Mouse (Mus musculus) liver, embryonic 13.5 days (tissue): ENCODE data around the gene Nfatc2ip. TPM values are rescaled to one million over a fixed set of nuclear protein-coding genes. Genes with fewer than 3 reads are reported as not detected.

ENCODE experiments used
- ATAC-seq: fragments of 200-750 bp; cut with Nextera tagmentation; 2 replicates; pipeline ENCODE4 v1.8.0; 2017; ENCODE audit warnings: low read depth, mild to moderate bottlenecking, moderate number of reproducible peaks, moderate library complexity
- DNase-seq: peaks from one replicate; pipeline ENCODE4 v3.0.0; 2022
- H3K27ac ChIP-seq: fragments of 300-500 bp; sonication (generic); 2 replicates; pipeline ENCODE4 v1.5.1; 2015; ENCODE audit warnings: moderate library complexity, mild to moderate bottlenecking, inconsistent platforms
- H3K27me3 ChIP-seq: fragments of 300-500 bp; sonication (generic); 2 replicates; pipeline ENCODE4 v1.6.1; 2015; ENCODE audit warnings: mild to moderate bottlenecking, inconsistent platforms
- H3K36me3 ChIP-seq: fragments of 300-500 bp; sonication (generic); 2 replicates; pipeline ENCODE4 v1.6.1; 2015; ENCODE audit warnings: mild to moderate bottlenecking, inconsistent platforms
- H3K4me1 ChIP-seq: fragments of 300-500 bp; sonication (generic); replicated peaks from 2 replicates; pipeline ENCODE4 v1.6.1; 2015; ENCODE audit warnings: inconsistent platforms
- H3K4me2 ChIP-seq: fragments of 300-500 bp; sonication (generic); 2 replicates; pipeline ENCODE4 v1.6.1; 2015; ENCODE audit warnings: inconsistent platforms, mild to moderate bottlenecking, moderate library complexity
- H3K4me3 ChIP-seq: fragments of 300-500 bp; sonication (generic); replicated peaks from 2 replicates; pipeline ENCODE4 v1.5.1; 2015; ENCODE audit warnings: mild to moderate bottlenecking, inconsistent platforms
- H3K9ac ChIP-seq: fragments of 300-500 bp; sonication (generic); 2 replicates; pipeline ENCODE4 v1.6.1; 2015; ENCODE audit warnings: mild to moderate bottlenecking, inconsistent platforms
- H3K9me3 ChIP-seq: fragments of 300-500 bp; sonication (generic); replicated peaks from 2 replicates; pipeline ENCODE4 v1.6.1; 2016; ENCODE audit warnings: inconsistent platforms
- whole genome bisulfite sequencing: fragments of 180-500 bp; shearing (Covaris S2); methylation state at CpG from one replicate; pipeline ENCODE4 v1.1.7; 2015; ENCODE audit not compliant: insufficient replicate concordance; 5-methylcytosine and 5-hydroxymethylcytosine counted together
- microRNA-seq: library from miRNA; unstranded; fragments of <30 nt; microRNA quantifications from one replicate; pipeline ENCODE4, GENCODE M21; 2016
- polyA plus RNA-seq: library from polyadenylated mRNA; unstranded; fragments of >200 nt; fragmentation: Nextera tagmentation; extraction: Ambion mirVana; gene quantifications from 2 replicates; pipeline ENCODE4 v1.2.1, GENCODE M21; 2015

Gene Nfatc2ip
- polyA plus RNA-seq, 1 experiment from 2014 or later, result 2.6 TPM

DNA sequence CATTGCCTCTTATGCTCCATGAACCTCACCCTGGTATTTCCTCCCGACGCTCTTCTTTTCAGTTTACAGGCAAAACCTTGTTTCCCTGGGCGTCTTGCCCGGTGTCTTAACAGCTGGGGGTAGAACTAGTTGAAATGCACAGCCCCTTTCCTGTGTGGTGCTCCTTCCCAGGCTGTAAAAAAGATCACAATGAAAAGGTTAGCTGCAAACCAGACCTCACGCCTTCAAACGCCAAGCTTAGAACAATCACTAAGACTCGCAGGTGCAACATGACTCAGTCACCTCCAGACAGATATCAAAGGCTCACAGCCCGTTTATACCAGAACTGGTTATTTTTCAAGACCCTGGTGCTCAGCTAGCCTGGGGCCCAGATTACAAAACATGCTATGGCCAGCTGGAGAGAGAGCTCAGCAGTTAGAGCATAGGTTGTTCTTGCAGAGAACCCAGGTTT lies 57.0 kb downstream of the Nfatc2ip start:
- Histone ChIP-seq H3K4me1 (0 out of 2 replicates have a peak, but pooled peaks cover 9% of the 10 kb centered on the region), H3K27ac (no peak overlapping the region), H3K27me3 (peaks cover 1% of the 10 kb centered on the region; the same call in 1 of the 2 replicates), H3K4me2 (no peak overlapping the region), H3K9ac (no peak overlapping the region), H3K4me3 (no peak overlapping the region), H3K9me3 (no peaks in the 10 kb centered on the region), H3K36me3 (no peaks in the 10 kb centered on the region)
- DNase-seq (no peak), ATAC-seq (no peak)
- WGBS, result 75% methylated on average over 8 of the region's 8 CpGs

DNA sequence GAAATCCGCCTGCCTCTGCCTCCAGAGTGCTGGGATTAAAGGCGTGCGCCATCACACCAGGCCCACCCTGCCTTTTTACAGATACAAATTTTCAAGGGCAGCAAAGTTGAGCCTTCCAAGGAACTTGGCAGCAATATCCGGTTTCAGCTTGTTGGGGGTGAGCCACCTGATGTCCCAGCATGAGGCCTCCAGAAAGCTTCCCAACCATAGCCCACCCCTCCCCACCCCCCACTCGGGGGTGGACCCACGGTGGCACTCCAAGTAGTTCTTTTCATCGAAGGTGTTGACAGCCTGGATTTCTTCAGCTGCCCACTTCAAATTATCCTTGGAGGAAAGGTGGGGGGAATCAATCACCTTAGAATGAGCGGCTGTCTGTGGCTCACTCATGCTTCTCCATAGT lies 57.6 kb downstream of the Nfatc2ip start:
- 65% methylated on average over 8 of the region's 8 CpGs for WGBS
- Histone ChIP-seq H3K36me3 (no peaks in the 10 kb centered on the region), H3K4me1 (0 out of 2 replicates have a peak, but pooled peaks cover 9% of the 10 kb centered on the region), H3K27me3 (no peaks in the 10 kb centered on the region), H3K9ac (no peak overlapping the region), H3K4me2 (no peak overlapping the region), H3K4me3 (no peak overlapping the region), H3K9me3 (no peaks in the 10 kb centered on the region), H3K27ac (no peak overlapping the region)
- DNase-seq, result no peak
- ATAC-seq, result no peak

DNA sequence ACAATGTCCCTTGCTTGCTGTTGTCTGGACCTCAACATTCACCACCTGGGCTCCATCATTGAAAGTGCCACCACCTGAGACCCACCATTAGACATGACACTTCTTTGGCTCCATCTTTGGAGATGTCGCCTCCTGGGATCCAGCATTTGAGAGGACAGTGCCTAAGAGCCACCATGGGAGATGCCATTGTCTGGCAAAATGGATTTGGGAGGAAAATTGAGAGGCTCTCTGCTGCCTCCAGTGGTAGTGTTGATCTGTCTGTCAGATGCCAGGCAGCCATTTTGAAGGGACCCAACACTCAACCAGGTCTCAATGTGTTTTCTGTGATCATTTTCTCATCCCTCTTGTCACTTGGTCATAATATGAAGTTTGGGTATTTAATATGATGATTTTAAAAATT lies 61.0 kb downstream of the Nfatc2ip start:
- Histone ChIP-seq H3K36me3 (no peaks in the 10 kb centered on the region), H3K9me3 (no peaks in the 10 kb centered on the region), H3K4me1 (0 out of 2 replicates have a peak, but pooled peaks cover 6% of the 10 kb centered on the region), H3K9ac (no peak overlapping the region), H3K27me3 (no peaks in the 10 kb centered on the region), H3K4me2 (no peak overlapping the region), H3K4me3 (no peak overlapping the region), H3K27ac (no peak overlapping the region)
- WGBS, result 64% methylated on average over 1 of the region's 1 CpGs
- no peak for DNase-seq
- no peak for ATAC-seq

Small RNAs within 50 kb of the gene (microRNA-seq; reads per million reads assigned to microRNA genes)
- gene Mir7058, result not detected

Other genes starting within 250 kb of the Nfatc2ip start
- 19.5 and 20.6 TPM in 2 replicates for gene Xpo6, start 196.2 kb downstream of the Nfatc2ip start, polyA plus RNA-seq
- gene Sbk1, start 124.1 kb downstream of the Nfatc2ip start, polyA plus RNA-seq, result 1.3 and 1.5 TPM in 2 replicates
- gene Lat, start 27.2 kb downstream of the Nfatc2ip start, polyA plus RNA-seq, result 10.9 and 12.4 TPM in 2 replicates
- 19.7 and 21.6 TPM in 2 replicates for gene Spns1, start 19.3 kb downstream of the Nfatc2ip start, polyA plus RNA-seq
- 0.14 and 0.23 TPM in 2 replicates for gene Cd19, start 18.2 kb upstream of the Nfatc2ip start, polyA plus RNA-seq
- 5.8 and 6.1 TPM in 2 replicates for gene Rabep2, start 32.0 kb upstream of the Nfatc2ip start, polyA plus RNA-seq
- gene Atp2a1, start 66.4 kb upstream of the Nfatc2ip start, polyA plus RNA-seq, result 1.1 and 2.4 TPM in 2 replicates
- 11.2 and 12.9 TPM in 2 replicates for gene Sh2b1, start 78.7 kb upstream of the Nfatc2ip start, polyA plus RNA-seq
- gene Tufm, start 90.6 kb upstream of the Nfatc2ip start, polyA plus RNA-seq, result 111 and 115 TPM in 2 replicates
- gene Atxn2l, start 106.7 kb upstream of the Nfatc2ip start, polyA plus RNA-seq, result 23.8 and 31.4 TPM in 2 replicates
- gene Eif3c, start 169.7 kb upstream of the Nfatc2ip start, polyA plus RNA-seq, result 138 and 141 TPM in 2 replicates
- 0.61 and 0.71 TPM in 2 replicates for gene Apobr, start 188.2 kb upstream of the Nfatc2ip start, polyA plus RNA-seq
- 11.5 and 12.4 TPM in 2 replicates for gene Cln3, start 189.1 kb upstream of the Nfatc2ip start, polyA plus RNA-seq
- not detected in 2 replicates for gene Il27, start 198.2 kb upstream of the Nfatc2ip start, polyA plus RNA-seq
- 1.7 and 2.0 TPM in 2 replicates for gene Nupr1, start 234.1 kb upstream of the Nfatc2ip start, polyA plus RNA-seq